Mouse (Mus musculus): Measurements from ENCODE around the gene Sytl2.

Gene Sytl2

GRCm38 (mm10) chr7:90301942-90302646 lies at the start of gene Sytl2:
Gene Sytl2, plus strand, starts transcription at chr7:90302252.
- peak; percentile 86 for DNase-seq (ENCODE audit: low read depth, low spot score)

DNA sequence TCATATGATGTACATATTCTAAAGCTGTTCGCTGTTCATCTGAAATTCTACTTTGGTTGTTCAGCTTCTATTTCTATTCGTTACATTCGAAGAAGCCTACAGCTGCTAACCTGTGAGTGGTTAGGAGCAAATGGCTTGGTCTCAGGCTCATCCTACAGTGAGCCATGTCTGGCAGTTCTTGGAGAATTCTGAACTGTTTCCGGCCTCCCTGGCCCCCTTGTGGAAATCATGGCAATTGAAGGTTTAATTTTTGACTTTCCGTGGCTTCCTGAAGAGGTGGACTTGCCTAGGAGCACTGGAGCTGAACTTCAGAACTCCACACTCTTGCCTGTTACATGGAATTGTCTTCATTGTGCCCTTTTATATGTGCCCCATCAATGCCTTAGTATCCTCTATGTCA lies 49.1 kb upstream of the Sytl2 start:
- DNase-seq (ENCODE audit: low read depth, low spot score), result no peak

DNA sequence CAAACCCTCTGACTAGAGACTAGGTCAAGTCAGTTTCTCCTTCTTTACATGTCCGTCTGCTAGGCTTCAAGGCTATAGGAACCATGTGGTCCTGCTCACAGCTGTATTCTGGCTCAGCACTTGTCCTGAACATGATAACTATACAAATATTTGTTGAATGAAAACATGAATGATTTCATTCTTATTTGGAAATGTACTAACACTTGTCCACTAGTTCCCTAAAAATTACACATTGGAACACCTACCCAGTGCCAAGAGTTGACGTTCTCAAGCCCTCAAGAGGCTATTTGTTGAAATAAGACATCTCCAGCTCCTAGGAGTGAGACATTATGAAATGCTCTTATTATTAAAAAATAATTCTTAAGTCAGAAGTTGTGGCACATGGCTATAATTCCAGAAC lies 43.4 kb upstream of the Sytl2 start:
- DNase-seq (ENCODE audit: low read depth, low spot score), result no peak

GRCm38 (mm10) chr7:90259899-90260298 lies 42.2 kb upstream of the Sytl2 start:
- DNase-seq (ENCODE audit: low read depth, low spot score), result no peak

DNA sequence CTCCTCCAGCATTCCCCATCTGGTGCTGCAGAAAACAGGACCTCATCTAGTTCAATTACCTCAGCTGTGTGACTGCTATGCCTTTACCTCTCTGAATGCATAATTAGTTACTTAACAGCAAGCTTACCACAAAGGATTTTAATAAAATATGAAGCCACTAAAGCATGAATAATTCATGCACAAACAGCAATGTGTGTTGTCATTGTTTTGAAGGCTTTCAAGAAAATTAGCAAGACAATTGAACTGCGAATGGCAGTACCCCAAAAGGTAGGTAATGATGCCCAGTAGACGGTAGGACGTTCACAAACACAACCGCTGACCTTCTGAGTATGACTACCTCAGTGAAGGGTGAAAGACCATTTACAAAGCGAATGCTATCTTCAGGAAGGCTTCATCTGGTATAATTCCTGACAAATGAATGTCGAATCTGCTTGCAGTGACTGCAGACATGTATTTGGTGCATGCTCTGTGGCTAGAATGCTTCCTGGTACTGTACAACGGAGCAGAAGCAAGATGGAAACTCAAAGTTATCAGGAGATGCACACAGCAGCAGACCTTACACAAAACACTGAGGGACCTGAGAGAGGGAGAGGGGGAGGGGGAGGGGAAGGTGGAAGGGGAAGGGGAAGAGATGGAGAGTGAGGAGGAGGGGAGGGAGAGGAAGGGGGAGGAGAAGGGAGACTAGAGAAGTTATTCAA lies 40.0 kb upstream of the Sytl2 start:
- DNase-seq (ENCODE audit: low read depth, low spot score), result no peak

- peak; percentile 87 for DNase-seq (ENCODE audit: low read depth, low spot score)
Observed at GRCm38 (mm10) chr7:90265289-90265970, 36.6 kb upstream of the Sytl2 start, which contains the start of gene Ccdc83. Gene Ccdc83, minus strand, starts transcription at chr7:90265777.

DNA sequence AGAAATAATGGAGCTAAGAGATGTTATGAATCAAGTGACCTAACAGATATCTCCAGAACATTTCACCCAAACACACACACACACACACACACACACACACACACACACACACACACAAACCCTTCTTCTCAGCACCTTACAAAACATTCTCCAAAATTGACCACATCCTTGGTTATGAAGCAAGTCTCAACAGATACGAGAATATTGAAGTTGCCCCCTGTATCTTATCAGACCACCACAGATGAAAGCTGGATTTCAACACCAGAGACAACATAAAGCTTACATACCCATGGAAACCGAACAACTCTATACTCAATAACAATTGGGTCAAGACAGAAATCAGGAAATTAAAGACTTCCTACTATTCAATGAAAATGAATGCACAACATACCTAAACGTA lies 31.9 kb upstream of the Sytl2 start:
- no peak for DNase-seq (ENCODE audit: low read depth, low spot score)

DNA sequence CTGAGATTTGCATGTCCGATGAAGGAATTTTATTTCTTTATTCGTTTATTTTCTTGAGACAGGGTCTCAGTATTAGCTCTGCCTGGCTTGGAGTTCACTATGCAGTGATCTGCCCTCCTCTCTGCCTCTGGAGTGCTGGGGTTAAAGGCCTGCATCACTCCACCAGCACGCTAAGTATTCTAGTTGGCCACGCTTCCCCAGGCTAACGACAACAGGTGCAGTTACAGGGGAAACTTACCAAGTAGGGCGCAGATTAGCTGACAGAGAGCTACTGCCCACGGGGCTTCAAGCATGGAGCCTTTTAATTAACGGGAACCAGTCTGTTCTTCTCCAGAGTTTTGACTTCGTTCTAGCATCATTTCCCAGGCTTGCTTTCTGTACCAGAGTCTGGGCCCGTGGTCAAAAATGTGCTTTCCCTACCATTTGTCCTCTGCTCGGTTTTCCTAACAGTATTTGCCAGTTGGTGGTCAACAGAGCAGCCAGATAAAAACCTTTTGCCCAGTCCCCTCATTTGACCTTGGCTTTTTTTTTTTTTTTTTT lies 27.4 kb upstream of the Sytl2 start:
- DNase-seq (ENCODE audit: low read depth, low spot score), result no peak

DNA sequence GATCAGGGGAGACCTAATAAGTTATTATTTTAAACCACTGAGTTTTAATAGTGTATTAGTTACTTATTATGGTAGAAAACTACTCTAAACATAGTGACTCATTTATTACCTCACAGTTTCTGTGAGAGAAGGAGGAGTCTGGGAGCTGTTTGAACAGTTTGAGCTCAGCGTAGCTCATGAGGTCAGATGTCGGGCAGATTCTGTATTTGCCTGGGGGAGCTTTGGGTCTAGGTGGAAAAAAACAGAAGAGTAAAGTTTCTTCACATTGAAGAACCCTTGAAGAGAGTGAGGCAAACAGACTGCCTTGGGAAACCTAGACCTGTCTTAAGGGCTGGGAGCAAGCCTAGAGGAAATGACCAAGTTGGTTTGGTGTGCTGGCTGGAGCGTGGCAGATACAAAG lies 24.8 kb upstream of the Sytl2 start:
- DNase-seq (ENCODE audit: low read depth, low spot score), result no peak

DNA sequence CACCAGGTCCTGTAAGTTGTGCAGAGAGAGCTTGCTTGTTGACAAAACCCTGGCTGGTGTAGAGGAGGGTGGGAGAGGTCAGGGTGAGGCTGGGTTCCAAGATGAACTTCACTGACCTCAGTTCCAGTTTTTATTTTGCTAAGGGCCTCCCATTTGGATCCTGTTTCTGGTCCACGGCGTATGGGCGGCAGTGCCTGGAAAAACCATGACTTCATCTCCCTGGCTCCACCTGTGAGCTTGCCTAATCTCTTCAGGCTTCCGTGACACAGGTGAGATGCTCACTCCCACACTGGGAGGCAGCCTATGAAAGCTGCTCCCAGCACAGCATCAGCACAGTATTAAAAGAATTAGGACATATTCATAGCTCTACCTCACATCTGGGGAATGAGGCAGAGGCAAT lies 24.3 kb upstream of the Sytl2 start:
- no peak for DNase-seq (ENCODE audit: low read depth, low spot score)

DNA sequence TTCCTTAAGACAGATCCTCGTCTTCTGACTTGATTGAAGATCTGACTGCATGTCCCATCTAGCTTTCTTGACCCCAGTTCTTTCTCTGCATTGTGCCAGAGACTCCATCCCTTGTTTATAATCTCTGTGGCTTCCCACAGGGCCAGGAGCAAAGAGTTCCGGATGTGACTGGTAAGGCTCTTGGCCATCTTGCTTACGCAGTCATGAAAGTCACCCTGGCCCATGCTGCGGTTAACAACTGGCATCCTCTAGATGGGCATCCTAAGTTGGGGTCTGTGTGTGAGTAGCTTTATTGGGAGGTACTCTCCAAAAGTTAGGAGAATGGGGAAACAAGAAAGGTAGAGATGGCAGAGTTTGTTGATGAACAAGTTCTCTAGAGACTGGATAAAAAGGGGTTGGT lies 22.9 kb upstream of the Sytl2 start:
- DNase-seq (ENCODE audit: low read depth, low spot score), result no peak

- peak; percentile 85 for DNase-seq (ENCODE audit: low read depth, low spot score)
Observed at GRCm38 (mm10) chr7:90280274-90280875, 21.7 kb upstream of the Sytl2 start.

DNA sequence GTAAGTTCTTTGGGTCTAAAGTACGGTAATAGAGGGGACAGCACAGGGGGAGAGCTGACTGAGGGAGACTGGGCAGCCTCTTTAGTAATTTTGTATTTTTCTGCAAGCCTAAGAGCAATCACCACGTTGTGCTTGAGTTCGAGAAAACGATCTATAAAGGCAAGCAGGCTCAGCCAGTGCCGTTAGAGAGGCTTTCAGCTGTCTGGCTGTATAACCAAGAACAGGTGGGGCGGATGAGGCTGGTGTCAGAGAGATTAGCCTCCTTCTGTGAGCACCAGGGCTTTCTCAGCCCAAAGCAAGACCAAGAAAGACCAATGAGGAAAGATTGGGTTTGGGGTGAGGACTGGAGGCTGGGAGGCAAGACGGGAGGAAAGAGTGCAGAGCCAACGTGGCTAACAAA lies 21.2 kb upstream of the Sytl2 start:
- DNase-seq (ENCODE audit: low read depth, low spot score), result no peak

DNA sequence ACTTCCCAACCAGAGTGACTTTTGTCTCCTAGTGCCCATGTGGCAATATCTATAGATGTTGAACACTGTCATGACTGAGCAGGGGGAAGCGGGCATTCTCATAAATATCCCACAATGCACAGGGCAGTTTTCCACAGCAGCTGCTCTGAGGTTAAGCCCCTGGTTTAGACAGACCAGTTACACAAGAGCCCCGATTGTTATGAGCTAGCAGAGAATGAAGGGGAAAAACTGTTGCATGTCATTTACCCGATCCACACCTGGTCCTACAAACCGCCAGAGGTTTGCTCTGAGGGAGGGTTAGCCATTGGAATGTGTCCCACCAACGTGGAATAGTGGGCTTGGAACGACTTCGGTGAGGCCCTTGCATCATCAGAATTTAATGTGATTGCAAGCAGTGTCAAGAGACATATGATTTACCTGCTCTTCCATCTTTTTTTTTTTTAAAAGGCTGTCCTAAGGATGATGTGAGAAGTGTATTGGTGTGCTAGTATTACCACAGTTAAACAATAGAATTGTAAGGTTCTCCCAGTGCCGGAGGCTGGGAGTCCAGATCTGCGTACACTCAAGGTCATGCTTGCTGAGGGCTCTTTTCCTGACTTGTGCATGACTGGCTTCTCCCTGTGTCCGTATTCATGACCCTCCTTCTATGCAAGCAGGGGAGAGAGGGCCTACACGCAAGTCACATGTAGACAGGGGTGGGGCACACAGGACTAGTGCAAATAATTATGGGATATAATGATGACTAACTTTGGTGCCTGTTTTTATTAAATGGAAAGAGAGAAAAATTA lies 20.1 kb upstream of the Sytl2 start:
- DNase-seq (ENCODE audit: low read depth, low spot score), result no peak

- DNase-seq (ENCODE audit: low read depth, low spot score), result no peak
Observed at GRCm38 (mm10) chr7:90282786-90283185, 19.3 kb upstream of the Sytl2 start.

DNA sequence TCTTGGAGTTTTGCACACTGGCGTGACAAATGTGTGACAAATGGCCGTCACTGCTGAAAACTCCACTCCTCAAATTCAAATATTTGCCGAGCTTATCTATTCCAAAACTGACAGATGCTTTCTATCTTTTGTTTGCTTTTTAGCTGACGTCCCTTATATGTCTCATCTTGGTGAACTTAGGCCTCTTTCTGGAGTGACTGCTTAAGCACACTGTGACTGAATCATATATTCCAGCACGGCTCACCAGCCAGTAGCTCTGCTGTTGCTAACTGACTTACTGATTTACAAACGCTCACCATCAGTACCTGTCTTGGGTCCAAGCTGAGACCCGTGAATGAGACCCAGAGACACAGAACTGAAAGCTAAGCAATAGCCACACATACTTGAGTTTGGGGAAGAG lies 17.3 kb upstream of the Sytl2 start:
- no peak for DNase-seq (ENCODE audit: low read depth, low spot score)

- no peak for DNase-seq (ENCODE audit: low read depth, low spot score)
Observed at GRCm38 (mm10) chr7:90291885-90292284, 10.2 kb upstream of the Sytl2 start.

DNA sequence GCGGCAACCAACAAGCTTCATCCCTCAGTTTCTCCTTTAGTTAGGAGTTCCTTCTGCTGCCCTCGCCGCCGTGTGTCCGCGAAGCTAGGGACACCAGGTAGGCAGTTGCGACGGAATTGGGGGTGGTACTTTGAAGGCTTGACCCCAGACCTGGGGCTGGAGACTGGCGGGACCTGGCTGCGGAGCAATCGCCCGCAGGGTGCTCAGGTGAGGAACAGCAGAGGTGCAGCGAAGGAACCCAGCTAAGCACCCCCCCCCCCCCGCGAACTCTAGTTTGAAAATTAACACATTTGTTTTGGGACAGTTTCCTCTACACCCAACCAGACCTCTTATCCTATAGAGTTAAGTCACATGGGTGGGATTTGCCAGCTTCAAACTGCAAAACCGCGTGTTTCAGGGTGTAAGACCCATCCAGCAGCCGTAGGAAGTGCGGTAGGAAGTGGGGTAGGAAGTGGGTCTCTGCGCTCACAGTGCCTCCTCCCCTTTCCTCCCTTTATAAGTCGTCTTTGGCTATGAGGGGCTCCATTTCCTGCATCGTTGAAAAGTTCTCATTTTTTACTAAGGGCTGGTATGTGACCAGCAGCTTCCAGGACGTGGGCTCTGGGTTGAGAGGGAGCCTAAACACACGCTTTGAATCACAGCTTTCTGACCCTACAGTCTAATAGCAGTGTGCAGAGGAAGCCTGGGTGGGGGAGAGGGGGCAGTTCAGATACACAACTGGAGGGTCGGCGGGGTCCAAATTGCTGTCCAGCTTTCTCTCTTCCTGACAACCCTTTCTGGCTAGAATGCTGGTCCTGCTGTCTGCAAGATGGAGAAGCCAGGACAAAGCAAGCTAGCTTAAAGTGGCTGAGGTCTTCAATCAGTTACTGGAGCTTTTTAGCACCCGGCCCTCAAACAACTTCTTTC lies 848 bp downstream of the Sytl2 start:
- DNase-seq (ENCODE audit: low read depth, low spot score), result peak; percentile 70

GRCm38 (mm10) chr7:90306079-90306478 lies 4.0 kb downstream of the Sytl2 start:
- DNase-seq (ENCODE audit: low read depth, low spot score), result peak; percentile 37

DNA sequence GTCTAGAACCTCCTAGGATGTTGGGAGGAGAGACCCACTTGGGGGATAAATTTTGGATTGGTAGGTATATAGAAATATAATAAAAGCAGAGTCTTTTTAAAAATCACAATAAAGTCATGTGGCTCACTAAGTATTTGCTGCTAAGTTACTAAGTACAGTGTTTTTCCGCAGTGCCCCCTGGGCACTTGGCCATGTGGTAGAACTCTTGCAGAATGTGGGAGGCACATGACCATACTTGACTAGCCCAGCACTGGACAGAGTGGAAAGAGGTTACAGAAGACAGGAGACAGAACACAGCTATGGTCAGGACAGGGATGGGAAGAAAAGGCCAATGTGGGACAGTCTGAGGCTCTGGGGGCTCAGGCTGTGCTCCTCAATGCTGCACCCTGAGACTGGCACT lies 4.9 kb downstream of the Sytl2 start:
- no peak for DNase-seq (ENCODE audit: low read depth, low spot score)
